Mouse (Mus musculus) liver, embryonic 12.5 days (tissue): ENCODE data around the gene Cks1brt. TPM values are rescaled to one million over a fixed set of nuclear protein-coding genes. Genes with fewer than 3 reads are reported as not detected.

ENCODE experiments used
- ATAC-seq: fragments of 200-750 bp; cut with Nextera tagmentation; 2 replicates; pipeline ENCODE4 v1.8.0; 2017; ENCODE audit warnings: moderate number of reproducible peaks, mild to moderate bottlenecking, moderate library complexity
- H3K27ac ChIP-seq: fragments of 300-500 bp; sonication (generic); 2 replicates; pipeline ENCODE4 v1.5.1; 2016; ENCODE audit warnings: mild to moderate bottlenecking
- H3K27me3 ChIP-seq: fragments of 300-500 bp; sonication (generic); replicated peaks from 2 replicates; pipeline ENCODE4 v1.6.1; 2016; ENCODE audit warnings: mild to moderate bottlenecking, moderate library complexity
- H3K36me3 ChIP-seq: fragments of 300-500 bp; sonication (generic); 2 replicates; pipeline ENCODE4 v1.6.1; 2016; ENCODE audit warnings: mild to moderate bottlenecking, moderate library complexity
- H3K4me1 ChIP-seq: fragments of 300-500 bp; sonication (generic); 2 replicates; pipeline ENCODE4 v1.6.1; 2016
- H3K4me2 ChIP-seq: fragments of 300-500 bp; sonication (generic); 2 replicates; pipeline ENCODE4 v1.6.1; 2016; ENCODE audit warnings: mild to moderate bottlenecking, moderate library complexity
- H3K4me3 ChIP-seq: fragments of 300-500 bp; sonication (generic); 2 replicates; pipeline ENCODE4 v1.5.1; 2016; ENCODE audit warnings: mild to moderate bottlenecking, moderate library complexity
- H3K9ac ChIP-seq: fragments of 300-500 bp; sonication (generic); 2 replicates; pipeline ENCODE4 v1.6.1; 2016; ENCODE audit warnings: mild to moderate bottlenecking, moderate library complexity
- H3K9me3 ChIP-seq: fragments of 300-500 bp; sonication (generic); replicated peaks from 2 replicates; pipeline ENCODE4 v1.6.1; 2016; ENCODE audit warnings: mild to moderate bottlenecking, moderate library complexity
- WGBS: fragments of 180-500 bp; shearing (Covaris S2); methylation state at CpG from one replicate; pipeline ENCODE4 v1.1.7; 2016; ENCODE audit not compliant: insufficient replicate concordance; 5-methylcytosine and 5-hydroxymethylcytosine counted together
- microRNA-seq: library from miRNA; unstranded; fragments of <30 nt; microRNA quantifications from one replicate; pipeline ENCODE4, GENCODE M21; 2017
- polyA plus RNA-seq: library from polyadenylated mRNA; unstranded; fragments of >200 nt; fragmentation: Nextera tagmentation; extraction: Ambion mirVana; gene quantifications from 2 replicates; pipeline ENCODE4 v1.2.1, GENCODE M21; 2016

The Cks1brt gene
- polyA plus RNA-seq, 1 experiment from 2014 or later: not detected

DNA sequence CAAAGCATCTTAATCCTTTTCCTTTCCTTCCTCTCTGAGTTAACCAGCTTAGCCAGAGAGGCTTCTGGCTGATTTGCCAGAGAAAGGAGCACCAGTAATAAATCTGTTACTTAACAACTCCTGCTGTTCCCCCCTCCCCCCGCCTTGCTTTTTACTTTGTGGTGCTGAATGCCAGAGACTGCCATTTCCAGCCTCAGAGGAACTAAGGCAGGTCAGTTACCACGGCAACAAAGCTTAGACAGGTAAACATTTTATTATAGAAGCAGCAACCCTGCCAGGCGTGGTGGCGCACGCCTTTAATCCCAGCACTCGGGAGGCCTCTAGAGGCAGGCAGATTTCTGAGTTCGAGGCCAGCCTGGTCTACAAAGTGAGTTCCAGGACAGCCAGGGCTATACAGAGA is 24.2 kb downstream of the Cks1brt start:
- Histone ChIP-seq H3K4me1 (no peaks in the 10 kb centered on the region), H3K9ac (no peak overlapping the region), H3K27me3 (no peaks in the 10 kb centered on the region), H3K9me3 (no peaks in the 10 kb centered on the region), H3K36me3 (no peaks in the 10 kb centered on the region), H3K4me3 (no peak overlapping the region), H3K4me2 (no peak overlapping the region), H3K27ac (no peak overlapping the region)
- no peak for ATAC-seq
- 77% methylated on average over 7 of the region's 7 CpGs for WGBS

DNA sequence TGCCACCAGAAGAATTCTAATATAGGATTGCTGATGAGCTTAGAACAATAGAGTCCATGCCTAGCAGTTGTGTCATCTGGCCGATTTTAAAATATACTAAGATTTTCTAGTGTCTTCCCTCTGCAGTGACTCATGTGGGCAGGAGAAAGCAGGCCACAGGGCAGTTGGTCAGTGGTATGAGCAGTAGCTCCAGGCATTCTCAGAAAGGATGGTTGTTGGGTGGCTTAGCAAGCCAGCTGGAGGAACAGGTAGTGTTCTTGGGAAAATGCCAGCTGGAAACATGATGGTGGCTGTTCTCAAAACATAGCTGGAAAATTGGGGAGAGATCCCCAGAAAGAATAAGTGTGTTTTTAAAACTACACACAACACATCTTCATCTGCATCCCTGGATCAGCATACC is 40.6 kb downstream of the Cks1brt start:
- no peak for ATAC-seq
- no peaks in the 10 kb centered on the region for H3K27me3 ChIP-seq

DNA sequence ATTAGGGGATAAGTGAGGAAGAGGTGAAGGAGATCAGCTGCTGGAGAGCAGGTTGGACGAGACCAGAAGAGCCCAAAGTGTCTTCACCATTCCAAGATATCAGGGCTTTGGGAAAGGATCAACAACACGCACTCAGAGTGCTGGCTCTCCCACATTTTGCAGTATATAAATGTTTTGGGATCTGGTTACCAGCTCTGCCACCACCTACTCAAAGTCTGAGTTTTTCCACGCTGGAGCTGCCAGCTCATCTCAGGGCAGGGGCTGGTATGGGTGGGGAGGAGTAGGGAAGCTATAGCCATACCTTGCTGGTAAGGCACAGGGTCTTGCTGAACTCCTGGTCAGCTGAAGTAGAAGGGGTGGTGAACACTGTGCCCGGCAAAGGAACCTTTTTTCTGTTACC is 68.5 kb downstream of the Cks1brt start:
- H3K4me1 ChIP-seq: no peaks in the 10 kb centered on the region
- 53% methylated on average over 4 of the region's 4 CpGs for WGBS
- ATAC-seq: no peak

More for the DNA sequence above, 40.6 kb downstream of the Cks1brt start:
- Histone ChIP-seq H3K27ac (no peak overlapping the region), H3K9me3 (0 out of 2 replicates have a peak, but pooled peaks cover 3% of the 10 kb centered on the region), H3K4me1 (no peaks in the 10 kb centered on the region), H3K4me3 (no peak overlapping the region), H3K4me2 (no peak overlapping the region), H3K9ac (no peak overlapping the region), H3K36me3 (no peaks in the 10 kb centered on the region)
- 46% methylated on average over 1 of the region's 1 CpGs for WGBS

DNA sequence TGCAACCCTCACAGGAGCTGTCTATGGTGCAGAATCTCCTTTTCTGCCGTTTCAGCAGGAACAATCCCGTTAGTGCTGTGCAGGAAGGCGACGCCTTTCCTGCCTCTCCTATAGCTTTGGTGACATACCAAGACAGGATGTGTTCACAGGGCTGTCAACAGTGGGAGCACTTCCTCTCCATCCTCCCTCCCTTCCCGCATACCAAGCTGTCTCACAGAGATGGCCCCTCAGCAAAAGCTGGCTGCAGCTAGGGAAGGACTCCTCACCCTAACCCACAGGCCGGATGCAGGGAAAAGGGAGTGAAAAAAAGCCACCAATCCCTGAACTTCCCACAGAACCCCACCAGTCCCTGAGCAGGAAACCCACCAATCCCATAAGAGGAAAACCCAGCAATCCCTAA is 69.3 kb downstream of the Cks1brt start:
- Histone ChIP-seq H3K27ac (no peak overlapping the region), H3K36me3 (no peaks in the 10 kb centered on the region), H3K4me2 (no peak overlapping the region), H3K9me3 (no peaks in the 10 kb centered on the region), H3K27me3 (no peaks in the 10 kb centered on the region), H3K4me3 (no peak overlapping the region), H3K9ac (no peak overlapping the region), H3K4me1 (no peaks in the 10 kb centered on the region)
- 25% methylated on average over 6 of the region's 6 CpGs for WGBS
- ATAC-seq: peak; percentile 60; the same call in 1 of the 2 replicates

More for the DNA sequence above, 68.5 kb downstream of the Cks1brt start:
- Histone ChIP-seq H3K4me3 (no peak overlapping the region), H3K36me3 (no peaks in the 10 kb centered on the region), H3K27me3 (no peaks in the 10 kb centered on the region), H3K9me3 (no peaks in the 10 kb centered on the region), H3K9ac (no peak overlapping the region), H3K27ac (no peak overlapping the region), H3K4me2 (no peak overlapping the region)

Small RNAs within 50 kb of the gene (microRNA-seq; reads per million reads assigned to microRNA genes)
- 10.2 reads per million, percentile 22 among the genes with 10 or more reads in this experiment for gene Gm23388

Other genes with a start within 250 kb of the Cks1brt start
- gene Klf1, start 250.0 kb upstream of the Cks1brt start, polyA plus RNA-seq: 517 and 552 TPM in 2 replicates
- gene Dnase2a, start 243.4 kb upstream of the Cks1brt start, polyA plus RNA-seq: 10.8 and 11.4 TPM in 2 replicates
- 0.18 TPM in 2 replicates for gene Mast1, start 214.6 kb upstream of the Cks1brt start, polyA plus RNA-seq
- 0.39 and 0.60 TPM in 2 replicates for gene Rtbdn, start 204.9 kb upstream of the Cks1brt start, polyA plus RNA-seq
- 1.1 TPM in 1 of 2 replicates, not detected in the other for gene Gm49661, start 182.5 kb upstream of the Cks1brt start, polyA plus RNA-seq
- gene Prdx2, start 182.3 kb upstream of the Cks1brt start, polyA plus RNA-seq: 1,859 and 1,895 TPM in 2 replicates
- gene Rnaseh2a, start 182.2 kb upstream of the Cks1brt start, polyA plus RNA-seq: 149 and 150 TPM in 2 replicates
- gene Junb, start 173.2 kb upstream of the Cks1brt start, polyA plus RNA-seq: 18.0 and 18.3 TPM in 2 replicates
- 10.8 and 10.9 TPM in 2 replicates for gene Hook2, start 161.3 kb upstream of the Cks1brt start, polyA plus RNA-seq
- not detected in 2 replicates for gene Best2, start 137.4 kb upstream of the Cks1brt start, polyA plus RNA-seq
- 85.8 and 87.3 TPM in 2 replicates for gene Asna1, start 126.6 kb upstream of the Cks1brt start, polyA plus RNA-seq
- gene Trir, start 125.1 kb upstream of the Cks1brt start, polyA plus RNA-seq: 133 and 139 TPM in 2 replicates
- 31.1 and 32.3 TPM in 2 replicates for gene Tnpo2, start 115.0 kb upstream of the Cks1brt start, polyA plus RNA-seq
- 8.5 and 9.5 TPM in 2 replicates for gene Fbxw9, start 91.9 kb upstream of the Cks1brt start, polyA plus RNA-seq
- gene Gm5741, start 83.9 kb upstream of the Cks1brt start, polyA plus RNA-seq: 0.80 TPM in 1 of 2 replicates, not detected in the other
- 51.6 and 52.3 TPM in 2 replicates for gene Dhps, start 80.2 kb upstream of the Cks1brt start, polyA plus RNA-seq
- 80.1 and 87.7 TPM in 2 replicates for gene Wdr83os, start 71.2 kb upstream of the Cks1brt start, polyA plus RNA-seq
- gene Wdr83, start 70.6 kb upstream of the Cks1brt start, polyA plus RNA-seq: 30.8 and 33.1 TPM in 2 replicates
- gene Man2b1, start 68.7 kb upstream of the Cks1brt start, polyA plus RNA-seq: 23.5 and 26.7 TPM in 2 replicates
- gene Zfp791, start 28.8 kb upstream of the Cks1brt start, polyA plus RNA-seq: 0.35 and 0.66 TPM in 2 replicates
- gene Olfr371, start 74.1 kb downstream of the Cks1brt start, polyA plus RNA-seq: not detected in 2 replicates
- gene Orc6, start 147.7 kb downstream of the Cks1brt start, polyA plus RNA-seq: 111 and 117 TPM in 2 replicates
- gene Vps35, start 147.9 kb downstream of the Cks1brt start, polyA plus RNA-seq: 129 and 133 TPM in 2 replicates
- gene Mylk3, start 234.4 kb downstream of the Cks1brt start, polyA plus RNA-seq: 40.7 and 42.5 TPM in 2 replicates